Mouse (Mus musculus): ENCODE data around the gene Nnmt. TPM values are rescaled to one million over a fixed set of nuclear protein-coding genes. Genes with fewer than 3 reads are reported as not detected.

Nnmt gene
- total and polyA plus RNA-seq, 3 experiments, result not detected

GRCm38 (mm10) chr9:48559482-48560139 is 45.3 kb downstream of the Nnmt start:
- Histone ChIP-seq H3K4me1 (ENCODE audit: control insufficient read depth in 1 of 2, insufficient read depth in 2 of 2) (peaks cover 13 to 19% of the 10 kb centered on the region in 2 experiments), H3K27me3 (replicated peaks) (no peaks in the 10 kb centered on the region), H3K27ac (ENCODE audit: insufficient read depth, low read depth) (peak overlapping the region; percentile 65; the same call in 1 of the 2 replicates), H3K9ac (ENCODE audit: insufficient read depth, low read depth) (no peak overlapping the region; the same call in 1 of the 2 replicates), H3K4me2 (ENCODE audit: insufficient read depth, low read depth, poor library complexity, severe bottlenecking) (peak overlapping the region; percentile 78), H3K36me3 (replicated peaks in 1 of 2; ENCODE audit: control insufficient read depth in 1 of 2, insufficient read depth in 1 of 2, low read length in 1 of 2) (no peaks in the 10 kb centered on the region), H3K9me3 (replicated peaks; ENCODE audit: low read length) (no peaks in the 10 kb centered on the region), H3K79me2 (replicated peaks; ENCODE audit: control insufficient read depth, extremely low read depth, insufficient read depth, poor library complexity, severe bottlenecking) (no peaks in the 10 kb centered on the region), H3K4me3 (replicated peaks in 1 of 3; ENCODE audit: low read depth in 2 of 3, low read length in 2 of 3, poor library complexity in 1 of 3) (no peak overlapping the region)
- peak; percentile 65; the same call in 1 of the 2 replicates for TF ChIP-seq MAX (IDR thresholded peaks at IDR 0.05; ENCODE audit: low read length)
- no peak for TF ChIP-seq PAX5 (IDR thresholded peaks at IDR 0.05; ENCODE audit: low read length)
- TF ChIP-seq E2F4 (IDR thresholded peaks at IDR 0.05; ENCODE audit: insufficient replicate concordance, low read depth, low read length), result no peak
- peak; percentile 89 for TF ChIP-seq SMC3 (IDR thresholded peaks at IDR 0.05; ENCODE audit: low read depth, low read length)
- no peak for TF ChIP-seq IRF4 (IDR thresholded peaks at IDR 0.05; ENCODE audit: low read depth, low read length)
- peak; percentile 71; the same call in 1 of the 2 replicates for TF ChIP-seq SIN3A (IDR thresholded peaks at IDR 0.05; ENCODE audit: low read length)
- TF ChIP-seq TBP (conservative IDR thresholded peaks at IDR 0.05; ENCODE audit: low read depth, low read length), result no peak
- TF ChIP-seq MXI1 (IDR thresholded peaks at IDR 0.05; ENCODE audit: low read depth, low read length), result 0 out of 2 replicates have a peak, but pooled peaks have one; percentile 42
- no peak for TF ChIP-seq USF2 (conservative IDR thresholded peaks at IDR 0.05; ENCODE audit: low read depth, low read length)
- TF ChIP-seq NELFE (IDR thresholded peaks at IDR 0.05; ENCODE audit: low read depth, low read length), result no peak
- no peak for TF ChIP-seq USF1 (IDR thresholded peaks at IDR 0.05; ENCODE audit: low read depth, low read length)
- TF ChIP-seq BHLHE40 (IDR thresholded peaks at IDR 0.05; ENCODE audit: low read depth, low read length), result peak; percentile 43; the same call in 1 of the 2 replicates
- no peak for TF ChIP-seq ETS1 (conservative IDR thresholded peaks at IDR 0.05; ENCODE audit: low read depth, low read length)
- 0 out of 2 replicates have a peak, but pooled peaks have one; percentile 25 for TF ChIP-seq RCOR1 (conservative IDR thresholded peaks at IDR 0.05; ENCODE audit: low read depth, low read length)
- TF ChIP-seq ZC3H11A (IDR thresholded peaks at IDR 0.05; ENCODE audit: low read depth, low read length), result 0 out of 2 replicates have a peak, but pooled peaks have one; percentile 4
- peak; percentile 37; the same call in 1 of the 2 replicates for TF ChIP-seq MAFK (IDR thresholded peaks at IDR 0.05; ENCODE audit: insufficient replicate concordance, low read length)
- peak; percentile 87 for TF ChIP-seq RAD21 (IDR thresholded peaks at IDR 0.05; ENCODE audit: low read depth, low read length)
- peak; percentile 72 to 88 for TF ChIP-seq CTCF (conservative IDR thresholded peaks at IDR 0.05 in 1 of 2, IDR thresholded peaks at IDR 0.05 in 1 of 2; ENCODE audit: low read depth in 2 of 2, low read length in 2 of 2)
- TF ChIP-seq MYC (IDR thresholded peaks at IDR 0.05; ENCODE audit: low read depth, low read length), result peak; percentile 68; the same call in 1 of the 2 replicates
- TF ChIP-seq CHD2 (IDR thresholded peaks at IDR 0.05; ENCODE audit: low read length), result 0 out of 2 replicates have a peak, but pooled peaks have one; percentile 33
- no peak; the same call in 1 of the 2 replicates for TF ChIP-seq HCFC1 (IDR thresholded peaks at IDR 0.05; ENCODE audit: low read depth, low read length)
- 0 out of 2 replicates have a peak, but pooled peaks have one; percentile 20 for TF ChIP-seq NRF1 (IDR thresholded peaks at IDR 0.05; ENCODE audit: low read depth, low read length)
- no peak; the same call in 1 of the 2 replicates for TF ChIP-seq JUN (IDR thresholded peaks at IDR 0.05; ENCODE audit: insufficient read depth, low read depth, low read length)
- no peak for TF ChIP-seq ZNF384 (IDR thresholded peaks at IDR 0.05; ENCODE audit: low read depth, low read length)
- 0 out of 2 replicates have a peak, but pooled peaks have one; percentile 44 for TF ChIP-seq MAZ (IDR thresholded peaks at IDR 0.05; ENCODE audit: low read depth, low read length)
- TF ChIP-seq GABPA (IDR thresholded peaks at IDR 0.05; ENCODE audit: insufficient replicate concordance, low read depth, low read length), result no peak
- peak; percentile 73 for TF ChIP-seq EP300 (IDR thresholded peaks at IDR 0.05; ENCODE audit: low read length)
- TF ChIP-seq MEF2A (IDR thresholded peaks at IDR 0.05; ENCODE audit: borderline replicate concordance, low read depth, low read length), result 0 out of 2 replicates have a peak, but pooled peaks have one; percentile 32
- TF ChIP-seq ELF1 (IDR thresholded peaks at IDR 0.05; ENCODE audit: low read depth, low read length), result 0 out of 2 replicates have a peak, but pooled peaks have one; percentile 38
- TF ChIP-seq TCF12 (IDR thresholded peaks at IDR 0.05; ENCODE audit: low read depth, low read length), result no peak
- TF ChIP-seq ZMIZ1 (IDR thresholded peaks at IDR 0.05; ENCODE audit: low read depth, low read length), result no peak
- TF ChIP-seq POLR2AphosphoS2 (IDR thresholded peaks at IDR 0.05; ENCODE audit: low read depth, low read length), result no peak
- no peak for TF ChIP-seq POLR2A (IDR thresholded peaks at IDR 0.05; ENCODE audit: low read depth, low read length)
- no peak for TF ChIP-seq CHD1 (IDR thresholded peaks at IDR 0.05; ENCODE audit: low read depth, low read length)
- no peak for TF ChIP-seq UBTF (IDR thresholded peaks at IDR 0.05; ENCODE audit: low read depth, low read length)
- TF ChIP-seq KAT2A (IDR thresholded peaks at IDR 0.05; ENCODE audit: insufficient replicate concordance, low read length), result no peak
- 0 out of 2 replicates have a peak, but pooled peaks have one; percentile 44 for TF ChIP-seq JUND (conservative IDR thresholded peaks at IDR 0.05; ENCODE audit: low read depth, low read length)
- TF ChIP-seq ZKSCAN1 (IDR thresholded peaks at IDR 0.05; ENCODE audit: borderline replicate concordance, low read depth, low read length), result no peak
- in situ Hi-C loops (cut with MboI; ENCODE audit: low pct_ligation_motif_present, low pct_unique_long_range_greater_than_20kb, low sequenced_read_pairs) (no loop called here), dilution Hi-C loops (cut with MboI; ENCODE audit: extremely low pct_ligation_motif_present, extremely low pct_unique_long_range_greater_than_20kb, low sequenced_read_pairs) (no loop called here)
- DNase-seq (ENCODE audit: extremely low read depth), result peak; percentile 70
